Mouse (Mus musculus) cortical plate, adult 2 months (tissue): Measurements from ENCODE around the gene 2410137M14Rik. TPM values are rescaled to one million over a fixed set of nuclear protein-coding genes. Genes with fewer than 3 reads are reported as not detected.
"Not testable (repeated sequence)": the region's sequence is repeated elsewhere in the genome, so short reads cannot be mapped to it uniquely, and the experiment has no call there.

Experiments
- H3K27ac ChIP-seq: fragments of 200-500 bp; 2 replicates; pipeline ENCODE4 v1.5.1; 2012; ENCODE audit warnings: low read length, control low read depth, inconsistent platforms; ENCODE audit not compliant: insufficient read depth
- H3K4me1 ChIP-seq: fragments of 200-500 bp; 2 replicates; pipeline ENCODE4 v1.6.1; 2011; ENCODE audit warnings: low read length; ENCODE audit not compliant: control insufficient read depth, insufficient read depth
- H3K4me3 ChIP-seq: fragments of 200-500 bp; 2 replicates; pipeline ENCODE4 v1.5.1; 2011; ENCODE audit warnings: mild to moderate bottlenecking, low read length, control low read depth; ENCODE audit not compliant: insufficient read depth
- CTCF ChIP-seq: fragments of 200-500 bp; IDR thresholded peaks from 2 replicates; pipeline ENCODE4 v1.5.1; 2011; ENCODE audit warnings: mild to moderate bottlenecking, control low read depth, low read length; ENCODE audit not compliant: insufficient read depth; ENCODE audit errors: extremely low read depth
- POLR2A ChIP-seq: fragments of 200-500 bp; IDR thresholded peaks from 2 replicates; pipeline ENCODE4 v1.6.1; 2011; ENCODE audit warnings: mild to moderate bottlenecking, low read length, control low read depth; ENCODE audit not compliant: insufficient read depth; ENCODE audit errors: extremely low read depth
- polyA plus RNA-seq: library from polyadenylated mRNA; depleted of rRNA; stranded (reverse); fragments of >200 nt; gene quantifications from 2 replicates; pipeline ENCODE4 v1.2.3, GENCODE M21; 2012; rRNA removed

2410137M14Rik gene
- 0.85 and 1.0 TPM in 2 replicates for polyA plus RNA-seq

GRCm38 (mm10) chr17:36981221-36981813 lies at the start of gene 2410137M14Rik:
2410137M14Rik (minus strand) TSS chr17:36981237.
- Histone ChIP-seq H3K4me1 (no peaks in the 10 kb centered on the region), H3K4me3 (peak within 1 kb of the TSS; percentile 35), H3K27ac (no peak within 1 kb of the TSS)
- TF ChIP-seq POLR2A = no peak
- TF ChIP-seq CTCF = no peak

GRCm38 (mm10) chr17:37029162-37029561 lies 48.1 kb upstream of the 2410137M14Rik start:
- H3K27ac ChIP-seq = no peak overlapping the region
- TF ChIP-seq CTCF (no peak), POLR2A (no peak)
- H3K4me1 ChIP-seq = no peaks in the 10 kb centered on the region
- H3K4me3 ChIP-seq = peak overlapping the region; percentile 42; the same call in 1 of the 2 replicates

GRCm38 (mm10) chr17:37028683-37029120 lies 47.7 kb upstream of the 2410137M14Rik start:
- Histone ChIP-seq H3K4me3 (peak overlapping the region; percentile 42), H3K4me1 (no peaks in the 10 kb centered on the region), H3K27ac (peak overlapping the region; percentile 76)
- TF ChIP-seq CTCF (no peak), POLR2A (peak; percentile 44)

GRCm38 (mm10) chr17:37028212-37028611 lies 47.2 kb upstream of the 2410137M14Rik start:
- H3K4me3 ChIP-seq = peak overlapping the region; percentile 42
- H3K4me1 ChIP-seq = no peaks in the 10 kb centered on the region
- H3K27ac ChIP-seq = peak overlapping the region; percentile 17; the same call in 1 of the 2 replicates
- TF ChIP-seq POLR2A (no peak), CTCF (no peak)

- Histone ChIP-seq H3K27ac (no peak overlapping the region), H3K4me3 (no peak overlapping the region), H3K4me1 (no peaks in the 10 kb centered on the region)
- TF ChIP-seq POLR2A = no peak
- TF ChIP-seq CTCF = no peak
Measured at GRCm38 (mm10) chr17:37027486-37027885, 46.4 kb upstream of the 2410137M14Rik start.

GRCm38 (mm10) chr17:37026425-37026824 lies 45.4 kb upstream of the 2410137M14Rik start:
- TF ChIP-seq CTCF (no peak), POLR2A (no peak)
- no peaks in the 10 kb centered on the region for H3K4me1 ChIP-seq
- no peak overlapping the region for H3K27ac ChIP-seq
- no peak overlapping the region for H3K4me3 ChIP-seq

GRCm38 (mm10) chr17:37022628-37023576 lies 41.9 kb upstream of the 2410137M14Rik start, which contains the start of gene Mog:
Mog (minus strand) TSS chr17:37023398.
- H3K4me3 ChIP-seq = peak within 1 kb of the TSS; percentile 32; the same call in 1 of the 2 replicates
- H3K27ac ChIP-seq = peak within 1 kb of the TSS; percentile 97
- 0 out of 2 replicates have a peak, but pooled peaks have one; percentile 26 for TF ChIP-seq POLR2A
- TF ChIP-seq CTCF = no peak
- H3K4me1 ChIP-seq = peaks cover 4% of the 10 kb centered on the region; the same call in 1 of the 2 replicates

- not testable (repeated sequence) for H3K4me1 ChIP-seq, H3K27ac ChIP-seq, H3K4me3 ChIP-seq
Measured at GRCm38 (mm10) chr17:37019242-37019641, 38.2 kb upstream of the 2410137M14Rik start.

- peak overlapping the region; percentile 95; the same call in 1 of the 2 replicates for H3K27ac ChIP-seq
Measured at GRCm38 (mm10) chr17:37018328-37018727, 37.3 kb upstream of the 2410137M14Rik start.

GRCm38 (mm10) chr17:37016333-37016732 lies 35.3 kb upstream of the 2410137M14Rik start:
- TF ChIP-seq POLR2A (no peak), CTCF (no peak)
- H3K4me1 ChIP-seq = peaks cover 4% of the 10 kb centered on the region; the same call in 1 of the 2 replicates
- no peak overlapping the region for H3K4me3 ChIP-seq
- H3K27ac ChIP-seq = no peak overlapping the region

More at GRCm38 (mm10) chr17:37018328-37018727, 37.3 kb upstream of the 2410137M14Rik start:
- H3K4me3 ChIP-seq = no peak overlapping the region
- H3K4me1 ChIP-seq = peaks cover 4% of the 10 kb centered on the region; the same call in 1 of the 2 replicates
- no peak for TF ChIP-seq POLR2A
- TF ChIP-seq CTCF = no peak

GRCm38 (mm10) chr17:37012141-37012540 lies 31.1 kb upstream of the 2410137M14Rik start:
- H3K4me3 ChIP-seq = no peak overlapping the region
- TF ChIP-seq POLR2A (no peak), CTCF (no peak)
- H3K4me1 ChIP-seq = no peaks in the 10 kb centered on the region
- no peak overlapping the region for H3K27ac ChIP-seq
